Mouse (Mus musculus) embryonic facial prominence, embryonic 10.5 days (tissue): ENCODE data around the gene Arhgap1. TPM values are rescaled to one million over a fixed set of nuclear protein-coding genes. Genes with fewer than 3 reads are reported as not detected.

Experiments used
- DNase-seq: peaks from one replicate; pipeline ENCODE4 v3.0.0-alpha.2; 2017; ENCODE audit warnings: low spot score
- H3K27ac ChIP-seq: fragments of 300-500 bp; sonication (generic); replicated peaks from 2 replicates; pipeline ENCODE4 v1.5.1; 2016; ENCODE audit warnings: mild to moderate bottlenecking
- H3K27me3 ChIP-seq: fragments of 300-500 bp; sonication (generic); replicated peaks from 2 replicates; pipeline ENCODE4 v1.6.1; 2016; ENCODE audit warnings: low read depth, mild to moderate bottlenecking; ENCODE audit not compliant: poor library complexity, severe bottlenecking
- H3K36me3 ChIP-seq: fragments of 300-500 bp; sonication (generic); replicated peaks from 2 replicates; pipeline ENCODE4 v1.6.1; 2016; ENCODE audit warnings: mild to moderate bottlenecking, moderate library complexity
- H3K4me1 ChIP-seq: fragments of 300-500 bp; sonication (generic); 2 replicates; pipeline ENCODE4 v1.6.1; 2016
- H3K4me3 ChIP-seq: fragments of 300-500 bp; sonication (generic); 2 replicates; pipeline ENCODE4 v1.5.1; 2016; ENCODE audit warnings: mild to moderate bottlenecking, moderate library complexity
- H3K9me3 ChIP-seq: fragments of 300-500 bp; sonication (generic); 2 replicates; pipeline ENCODE4 v1.6.1; 2016; ENCODE audit warnings: mild to moderate bottlenecking
- WGBS: fragments of 180-500 bp; shearing (Covaris S2); methylation state at CpG from one replicate; pipeline ENCODE4 v1.1.7; 2016; 5-methylcytosine and 5-hydroxymethylcytosine counted together
- polyA plus RNA-seq: library from polyadenylated mRNA; unstranded; fragments of >200 nt; fragmentation: Nextera tagmentation; extraction: Ambion mirVana; gene quantifications from 2 replicates; pipeline ENCODE4 v1.2.1, GENCODE M21; 2016

Arhgap1 gene
- polyA plus RNA-seq, 1 experiment from 2014 or later, result 76.0 TPM

DNA sequence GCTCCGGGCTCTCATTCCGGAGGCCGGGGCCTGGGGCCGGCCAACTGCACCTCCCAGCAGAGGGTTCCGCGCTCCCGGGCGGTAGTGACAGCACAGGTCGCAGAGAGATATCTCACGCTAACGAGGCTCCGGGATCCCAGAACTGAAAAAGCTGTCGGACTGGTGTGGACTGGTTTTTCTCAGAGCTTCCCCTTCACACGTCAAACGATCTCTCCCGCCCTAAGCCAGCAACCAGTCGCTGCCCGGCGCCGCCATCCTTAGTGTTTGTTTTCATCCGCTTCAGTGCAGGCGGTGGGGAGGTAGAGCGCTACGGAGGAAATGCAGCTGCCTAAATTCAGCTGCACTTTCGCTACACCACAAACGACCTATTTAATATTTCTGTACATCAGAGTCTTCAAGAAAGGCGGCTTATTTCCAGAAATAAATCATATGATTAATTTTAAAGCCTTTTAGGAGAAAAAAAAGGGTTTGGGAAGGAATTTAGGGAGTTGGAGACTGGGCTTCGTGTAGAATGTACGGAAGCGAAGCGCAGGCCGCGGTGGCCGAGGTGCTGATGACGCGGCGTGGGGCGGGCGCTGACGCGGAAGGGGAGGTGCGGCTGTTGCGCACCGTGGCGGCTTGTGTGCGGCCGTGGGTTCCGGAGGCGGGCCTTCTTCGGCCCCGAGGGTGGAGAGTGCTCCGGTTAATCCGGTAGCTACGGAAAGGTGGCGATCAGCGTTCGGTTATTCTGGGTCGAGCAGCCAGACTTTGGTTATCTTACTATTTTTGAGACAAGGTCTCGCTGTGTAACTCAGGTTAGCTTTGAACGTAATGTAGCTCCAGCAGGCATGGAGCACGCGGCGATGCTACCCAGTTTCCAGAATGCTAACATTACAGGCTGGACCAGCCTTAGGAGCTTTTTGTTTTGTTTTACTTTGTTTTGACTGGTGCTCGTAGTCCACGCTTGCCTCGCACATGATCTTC, 60.9 kb downstream of the Arhgap1 start, which contains the start of the genes Atg13 and Harbi1:
Gene Atg13, minus strand, starts transcription at position 305 of the 963 bp plus-strand sequence.
Gene Harbi1, plus strand, starts transcription at position 581 of the 963 bp plus-strand sequence.
- H3K4me1 ChIP-seq, result peaks cover 24% of the 10 kb centered on the region
- WGBS, result under 1% methylated on average over 66 of the region's 66 CpGs

DNA sequence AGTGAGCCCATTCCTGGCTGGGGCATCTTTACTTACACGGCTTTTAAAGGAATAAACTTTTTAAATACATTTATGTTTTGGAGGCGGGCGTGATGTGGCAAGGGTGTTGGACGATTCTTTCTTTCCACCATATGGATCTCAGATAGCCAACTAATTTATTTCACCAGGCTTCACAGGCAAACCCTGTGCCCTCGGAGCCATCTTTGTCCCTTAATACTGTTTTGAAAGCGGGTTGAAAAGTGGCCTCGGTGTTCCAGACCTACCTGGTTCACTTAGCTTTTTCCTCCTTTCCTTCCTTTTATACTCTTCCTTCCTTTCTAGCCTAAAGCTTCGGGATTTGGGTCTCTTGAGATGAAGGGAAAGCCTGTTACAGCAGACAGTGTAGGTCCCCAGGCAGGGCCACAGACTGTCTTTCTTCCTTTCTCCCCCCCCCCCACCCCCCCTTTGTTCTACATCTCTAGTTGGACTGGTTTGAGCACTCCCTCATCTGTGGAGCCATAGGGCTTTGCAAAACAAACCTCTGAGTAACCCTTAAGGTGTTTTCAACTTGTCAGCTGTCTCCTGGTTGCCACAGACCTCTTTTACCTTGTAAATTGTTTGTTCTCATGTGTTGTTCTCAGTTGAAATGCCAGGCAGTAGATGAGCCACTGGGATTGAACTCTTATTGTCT, 61.7 kb downstream of the Arhgap1 start:
- 5% methylated on average over 8 of the region's 8 CpGs for WGBS
- peak overlapping the region; percentile 92 for H3K27ac ChIP-seq
- no peaks in the 10 kb centered on the region for H3K9me3 ChIP-seq
- peaks cover 24% of the 10 kb centered on the region for H3K4me1 ChIP-seq
- no peaks in the 10 kb centered on the region for H3K27me3 ChIP-seq
- H3K36me3 ChIP-seq, result peaks cover 19% of the 10 kb centered on the region
- H3K4me3 ChIP-seq, result peak overlapping the region; percentile 94
- DNase-seq, result peak; percentile 14

More for the DNA sequence above, 60.9 kb downstream of the Arhgap1 start, which contains the start of the genes Atg13 and Harbi1:
- peak within 1 kb of the TSS; percentile 92 for H3K27ac ChIP-seq
- no peaks in the 10 kb centered on the region for H3K27me3 ChIP-seq
- peak within 1 kb of the TSS; percentile 94 for H3K4me3 ChIP-seq
- no peaks in the 10 kb centered on the region for H3K9me3 ChIP-seq
- peak; percentile 94 for DNase-seq
- peaks cover 11% of the 10 kb centered on the region; the same call in 1 of the 2 replicates for H3K36me3 ChIP-seq

DNA sequence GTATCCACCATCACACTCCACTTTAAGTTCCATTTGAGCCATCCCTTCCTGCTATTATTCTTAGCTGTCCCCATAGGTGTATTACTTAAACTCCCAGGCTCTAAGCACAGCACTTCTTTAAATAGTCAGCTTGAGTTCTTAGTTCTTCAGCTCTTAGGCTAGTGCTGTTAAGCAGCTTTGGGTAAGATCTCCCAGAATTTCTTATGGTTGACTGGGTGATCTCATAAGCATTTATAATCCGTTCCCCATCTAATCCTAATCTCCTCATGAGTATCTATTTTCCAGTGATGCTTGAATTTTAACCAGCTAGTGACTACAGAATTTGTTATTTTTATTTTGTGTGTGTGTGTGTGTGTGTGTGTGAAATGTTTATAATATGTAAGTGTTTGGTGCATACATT, 65.3 kb downstream of the Arhgap1 start:
- H3K27ac ChIP-seq, result no peak overlapping the region
- H3K4me3 ChIP-seq, result no peak overlapping the region
- H3K9me3 ChIP-seq, result no peaks in the 10 kb centered on the region
- no peak for DNase-seq
- H3K4me1 ChIP-seq, result peaks cover 17% of the 10 kb centered on the region
- no peaks in the 10 kb centered on the region for H3K27me3 ChIP-seq
- WGBS, result 95% methylated on average over 1 of the region's 1 CpGs
- peaks cover 38% of the 10 kb centered on the region for H3K36me3 ChIP-seq

DNA sequence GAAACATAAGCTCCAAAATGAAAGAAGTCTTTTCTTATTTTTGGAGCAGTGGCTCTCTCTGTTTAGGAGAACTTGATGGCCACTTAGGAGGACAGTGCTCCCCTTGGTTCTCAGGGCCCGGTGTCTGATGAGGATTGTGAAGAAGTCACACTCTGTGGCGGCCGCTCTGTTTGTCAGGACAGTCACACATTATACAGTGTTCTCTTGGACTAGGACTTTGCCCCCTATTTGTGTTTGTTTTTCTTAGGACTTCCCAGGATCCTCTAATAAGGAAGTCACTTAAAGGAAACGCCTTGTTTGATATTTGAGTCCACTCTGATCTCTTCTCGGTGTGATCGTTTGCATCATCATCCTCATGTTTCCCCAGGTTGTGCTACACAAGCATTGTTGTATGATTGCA, 68.6 kb downstream of the Arhgap1 start:
- 84% methylated on average over 6 of the region's 6 CpGs for WGBS
- no peaks in the 10 kb centered on the region for H3K4me1 ChIP-seq

More for the DNA sequence above, 68.6 kb downstream of the Arhgap1 start:
- H3K36me3 ChIP-seq, result peaks cover 46% of the 10 kb centered on the region
- no peaks in the 10 kb centered on the region for H3K27me3 ChIP-seq
- no peak overlapping the region for H3K27ac ChIP-seq
- H3K9me3 ChIP-seq, result no peaks in the 10 kb centered on the region
- DNase-seq, result no peak
- H3K4me3 ChIP-seq, result no peak overlapping the region

Other genes with a start within 250 kb of the Arhgap1 start
- gene 1110051M20Rik, start 205.2 kb upstream of the Arhgap1 start, polyA plus RNA-seq, result 75.3 and 76.9 TPM in 2 replicates
- 8.3 and 8.4 TPM in 2 replicates for gene Lrp4, start 192.3 kb upstream of the Arhgap1 start, polyA plus RNA-seq
- gene Ckap5, start 123.1 kb upstream of the Arhgap1 start, polyA plus RNA-seq, result 137 and 141 TPM in 2 replicates
- 0.09 and 0.15 TPM in 2 replicates for gene F2, start 13.4 kb upstream of the Arhgap1 start, polyA plus RNA-seq
- 11.0 and 11.5 TPM in 2 replicates for gene Zfp408, start 69 bp upstream of the Arhgap1 start, polyA plus RNA-seq
- gene Atg13, start 60.7 kb downstream of the Arhgap1 start, polyA plus RNA-seq, result 27.1 and 28.9 TPM in 2 replicates
- 24.8 and 26.9 TPM in 2 replicates for gene Harbi1, start 61.0 kb downstream of the Arhgap1 start, polyA plus RNA-seq
- 25.0 and 25.6 TPM in 2 replicates for gene Ambra1, start 80.3 kb downstream of the Arhgap1 start, polyA plus RNA-seq